Mouse (Mus musculus) midbrain, embryonic 10.5 days (tissue): ENCODE data around the gene Cdk5rap1. TPM values are rescaled to one million over a fixed set of nuclear protein-coding genes. Genes with fewer than 3 reads are reported as not detected.
"Not testable (repeated sequence)": the region's sequence is repeated elsewhere in the genome, so short reads cannot be mapped to it uniquely, and the experiment has no call there.

Experiments used
- DNase-seq: peaks from one replicate; pipeline ENCODE4 v3.0.0-alpha.2; 2017; ENCODE audit warnings: low spot score
- H3K27ac ChIP-seq: fragments of 300-500 bp; sonication (generic); replicated peaks from 2 replicates; pipeline ENCODE4 v1.5.1; 2016; ENCODE audit warnings: mild to moderate bottlenecking
- H3K27me3 ChIP-seq: fragments of 300-500 bp; sonication (generic); 2 replicates; pipeline ENCODE4 v1.6.1; 2016; ENCODE audit warnings: low read depth, mild to moderate bottlenecking; ENCODE audit not compliant: poor library complexity, severe bottlenecking
- H3K36me3 ChIP-seq: fragments of 300-500 bp; sonication (generic); 2 replicates; pipeline ENCODE4 v1.6.1; 2016; ENCODE audit warnings: mild to moderate bottlenecking, moderate library complexity
- H3K4me1 ChIP-seq: fragments of 300-500 bp; sonication (generic); 2 replicates; pipeline ENCODE4 v1.6.1; 2016
- H3K4me3 ChIP-seq: fragments of 300-500 bp; sonication (generic); 2 replicates; pipeline ENCODE4 v1.5.1; 2016; ENCODE audit warnings: mild to moderate bottlenecking, moderate library complexity
- H3K9me3 ChIP-seq: fragments of 300-500 bp; sonication (generic); replicated peaks from 2 replicates; pipeline ENCODE4 v1.6.1; 2016; ENCODE audit warnings: mild to moderate bottlenecking
- WGBS: fragments of 180-500 bp; shearing (Covaris S2); methylation state at CpG from one replicate; pipeline ENCODE4 v1.1.7; 2016; 5-methylcytosine and 5-hydroxymethylcytosine counted together
- polyA plus RNA-seq: library from polyadenylated mRNA; unstranded; fragments of >200 nt; fragmentation: Nextera tagmentation; extraction: Ambion mirVana; gene quantifications from 2 replicates; pipeline ENCODE4 v1.2.1, GENCODE M21; 2016

Gene Cdk5rap1
- polyA plus RNA-seq, 1 experiment from 2014 or later: 15.9 TPM

GRCm38 (mm10) chr2:154354000-154354425 is 18.8 kb downstream of the Cdk5rap1 start:
- DNase-seq: peak; percentile 12
- H3K27me3 ChIP-seq, H3K9me3 ChIP-seq, H3K4me1 ChIP-seq: not testable (repeated sequence)
- 68% methylated on average over 15 of the region's 19 CpGs for WGBS
- peaks cover 23% of the 10 kb centered on the region for H3K36me3 ChIP-seq
- H3K27ac ChIP-seq: peak overlapping the region; percentile 50; the same call in 1 of the 2 replicates
- H3K4me3 ChIP-seq: peak overlapping the region; percentile 41

- Histone ChIP-seq H3K9me3 (no peaks in the 10 kb centered on the region), H3K27ac (no peak overlapping the region), H3K36me3 (peaks cover 62% of the 10 kb centered on the region), H3K27me3 (no peaks in the 10 kb centered on the region), H3K4me1 (no peaks in the 10 kb centered on the region), H3K4me3 (no peak overlapping the region)
- no peak for DNase-seq
- 95% methylated on average over 3 of the region's 3 CpGs for WGBS
Observed at GRCm38 (mm10) chr2:154348152-154348551, 24.7 kb downstream of the Cdk5rap1 start.

GRCm38 (mm10) chr2:154339356-154339755 is 33.5 kb downstream of the Cdk5rap1 start:
- no peak for DNase-seq
- Histone ChIP-seq H3K36me3 (peaks cover 35% of the 10 kb centered on the region), H3K27ac (no peak overlapping the region), H3K27me3 (no peaks in the 10 kb centered on the region), H3K4me3 (no peak overlapping the region), H3K9me3 (no peaks in the 10 kb centered on the region), H3K4me1 (no peaks in the 10 kb centered on the region)
- 70% methylated on average over 2 of the region's 2 CpGs for WGBS

- no peaks in the 10 kb centered on the region for H3K27me3 ChIP-seq
- H3K4me1 ChIP-seq: no peaks in the 10 kb centered on the region
- 0 out of 2 replicates have a peak, but pooled peaks cover 2% of the 10 kb centered on the region for H3K9me3 ChIP-seq
- DNase-seq: no peak
- H3K4me3 ChIP-seq: no peak overlapping the region
- H3K36me3 ChIP-seq: peaks cover 31% of the 10 kb centered on the region
- WGBS: 77% methylated on average over 1 of the region's 1 CpGs
- H3K27ac ChIP-seq: no peak overlapping the region
Observed at GRCm38 (mm10) chr2:154338161-154338560, 34.6 kb downstream of the Cdk5rap1 start.

GRCm38 (mm10) chr2:154335572-154335971 is 37.2 kb downstream of the Cdk5rap1 start:
- H3K27ac ChIP-seq: no peak overlapping the region
- no peaks in the 10 kb centered on the region for H3K4me1 ChIP-seq
- no peak for DNase-seq
- peaks cover 15% of the 10 kb centered on the region for H3K36me3 ChIP-seq
- H3K27me3 ChIP-seq: no peaks in the 10 kb centered on the region
- H3K4me3 ChIP-seq: no peak overlapping the region
- WGBS: 88% methylated on average over 4 of the region's 4 CpGs
- 0 out of 2 replicates have a peak, but pooled peaks cover 2% of the 10 kb centered on the region for H3K9me3 ChIP-seq

GRCm38 (mm10) chr2:154326852-154327251 is 46.0 kb downstream of the Cdk5rap1 start:
- Histone ChIP-seq H3K27ac (no peak overlapping the region), H3K9me3 (no peaks in the 10 kb centered on the region), H3K4me3 (no peak overlapping the region), H3K4me1 (no peaks in the 10 kb centered on the region), H3K27me3 (no peaks in the 10 kb centered on the region), H3K36me3 (no peaks in the 10 kb centered on the region)
- WGBS: 87% methylated on average over 3 of the region's 3 CpGs
- no peak for DNase-seq

GRCm38 (mm10) chr2:154313771-154314170 is 59.0 kb downstream of the Cdk5rap1 start:
- not testable (repeated sequence) for H3K4me1 ChIP-seq, H3K27me3 ChIP-seq, H3K9me3 ChIP-seq, H3K27ac ChIP-seq, DNase-seq, H3K36me3 ChIP-seq, H3K4me3 ChIP-seq
- 82% methylated on average over 5 of the region's 5 CpGs for WGBS

- not testable (repeated sequence) for DNase-seq, H3K27ac ChIP-seq, H3K4me1 ChIP-seq, H3K36me3 ChIP-seq, H3K4me3 ChIP-seq, H3K9me3 ChIP-seq, H3K27me3 ChIP-seq
- 92% methylated on average over 4 of the region's 4 CpGs for WGBS
Observed at GRCm38 (mm10) chr2:154306927-154307326, 65.9 kb downstream of the Cdk5rap1 start, which contains the start of gene Bpifb9b. Gene Bpifb9b (plus strand): TSS chr2:154307227.

GRCm38 (mm10) chr2:154304604-154305003 is 68.2 kb downstream of the Cdk5rap1 start:
- DNase-seq, H3K4me1 ChIP-seq, H3K27me3 ChIP-seq, H3K4me3 ChIP-seq, H3K9me3 ChIP-seq, H3K36me3 ChIP-seq, H3K27ac ChIP-seq: not testable (repeated sequence)
- WGBS: 74% methylated on average over 1 of the region's 3 CpGs

- DNase-seq: no peak
- no peaks in the 10 kb centered on the region for H3K9me3 ChIP-seq
- no peak overlapping the region for H3K27ac ChIP-seq
- no peak overlapping the region for H3K4me3 ChIP-seq
- no peaks in the 10 kb centered on the region for H3K27me3 ChIP-seq
- H3K36me3 ChIP-seq: no peaks in the 10 kb centered on the region
- WGBS: 88% methylated on average over 3 of the region's 3 CpGs
- H3K4me1 ChIP-seq: no peaks in the 10 kb centered on the region
Observed at GRCm38 (mm10) chr2:154301763-154302162, 71.0 kb downstream of the Cdk5rap1 start.

GRCm38 (mm10) chr2:154300496-154300895 is 72.3 kb downstream of the Cdk5rap1 start:
- Histone ChIP-seq H3K4me3 (no peak overlapping the region), H3K4me1 (no peaks in the 10 kb centered on the region), H3K9me3 (no peaks in the 10 kb centered on the region), H3K27me3 (no peaks in the 10 kb centered on the region), H3K36me3 (no peaks in the 10 kb centered on the region), H3K27ac (no peak overlapping the region)
- 13% methylated on average over 1 of the region's 1 CpGs for WGBS
- DNase-seq: peak; percentile 75

- H3K9me3 ChIP-seq, H3K36me3 ChIP-seq, H3K27me3 ChIP-seq, H3K4me3 ChIP-seq, H3K27ac ChIP-seq, H3K4me1 ChIP-seq: not testable (repeated sequence)
- 3% methylated on average over 10 of the region's 10 CpGs for WGBS
- peak; percentile 70 for DNase-seq
Observed at GRCm38 (mm10) chr2:154294746-154295145, 78.1 kb downstream of the Cdk5rap1 start.

- Histone ChIP-seq H3K9me3 (no peaks in the 10 kb centered on the region), H3K4me1 (no peaks in the 10 kb centered on the region), H3K4me3 (no peak overlapping the region), H3K36me3 (no peaks in the 10 kb centered on the region), H3K27me3 (no peaks in the 10 kb centered on the region), H3K27ac (no peak overlapping the region)
- 84% methylated on average over 1 of the region's 1 CpGs for WGBS
- no peak for DNase-seq
Observed at GRCm38 (mm10) chr2:154292833-154293232, 80.0 kb downstream of the Cdk5rap1 start.

- not testable (repeated sequence) for H3K36me3 ChIP-seq, H3K4me3 ChIP-seq, H3K27ac ChIP-seq, H3K9me3 ChIP-seq, H3K27me3 ChIP-seq, DNase-seq, H3K4me1 ChIP-seq
- WGBS: 89% methylated on average over 3 of the region's 3 CpGs
Observed at GRCm38 (mm10) chr2:154291866-154292265, 80.9 kb downstream of the Cdk5rap1 start.
